Mouse (Mus musculus) thymus, adult 2 months (tissue): ENCODE data around the gene Plxnb1. TPM values are rescaled to one million over a fixed set of nuclear protein-coding genes. Genes with fewer than 3 reads are reported as not detected.
"Not testable (repeated sequence)": the region's sequence is repeated elsewhere in the genome, so short reads cannot be mapped to it uniquely, and the experiment has no call there.

ENCODE experiments used
- DNase-seq: peaks from one replicate; pipeline ENCODE4 v3.0.0; 2021
- H3K27ac ChIP-seq: fragments of 200-500 bp; 2 replicates; pipeline ENCODE4 v1.5.1; 2012; ENCODE audit warnings: low read length, control low read depth; ENCODE audit not compliant: control insufficient read depth, insufficient read depth
- H3K27me3 ChIP-seq: fragments of 200-500 bp; 2 replicates; pipeline ENCODE4 v1.6.1; 2012; ENCODE audit warnings: mild to moderate bottlenecking, low read length, moderate library complexity, mixed read lengths; ENCODE audit not compliant: control insufficient read depth, insufficient read depth
- H3K36me3 ChIP-seq: fragments of 200-500 bp; 2 replicates; pipeline ENCODE4 v1.6.1; 2012; ENCODE audit warnings: mild to moderate bottlenecking, low read length, moderate library complexity; ENCODE audit not compliant: control insufficient read depth, insufficient read depth
- H3K4me1 ChIP-seq: fragments of 200-500 bp; replicated peaks from 2 replicates; pipeline ENCODE4 v1.6.1; 2012; ENCODE audit warnings: low read length; ENCODE audit not compliant: control insufficient read depth, insufficient read depth
- H3K4me3 ChIP-seq: fragments of 200-500 bp; 2 replicates; pipeline ENCODE4 v1.5.1; 2012; ENCODE audit warnings: mild to moderate bottlenecking, low read length, control low read depth, moderate library complexity; ENCODE audit not compliant: control insufficient read depth, insufficient read depth
- CTCF ChIP-seq: fragments of 200-500 bp; IDR thresholded peaks from 2 replicates; pipeline ENCODE4 v1.5.1; 2012; ENCODE audit warnings: mild to moderate bottlenecking, control low read depth, low read length, moderate library complexity, borderline replicate concordance; ENCODE audit not compliant: control insufficient read depth, poor library complexity, insufficient read depth; ENCODE audit errors: extremely low read depth
- POLR2A ChIP-seq: fragments of 200-500 bp; IDR thresholded peaks from 2 replicates; pipeline ENCODE4 v1.6.1; 2012; ENCODE audit warnings: mild to moderate bottlenecking, low read length, control low read depth, moderate library complexity; ENCODE audit not compliant: control insufficient read depth, poor library complexity, insufficient read depth; ENCODE audit errors: extremely low read depth
- WGBS: fragments of 180-500 bp; shearing (Covaris S2); methylation state at CpG from one replicate; pipeline ENCODE4 v1.1.7; 2018; 5-methylcytosine and 5-hydroxymethylcytosine counted together
- polyA plus RNA-seq: library from polyadenylated mRNA; depleted of rRNA; stranded (reverse); fragments of >200 nt; gene quantifications from 2 replicates; pipeline ENCODE4 v1.2.3, GENCODE M21; 2012

Gene Plxnb1
- polyA plus RNA-seq, 1 experiment = 25.6 TPM

DNA sequence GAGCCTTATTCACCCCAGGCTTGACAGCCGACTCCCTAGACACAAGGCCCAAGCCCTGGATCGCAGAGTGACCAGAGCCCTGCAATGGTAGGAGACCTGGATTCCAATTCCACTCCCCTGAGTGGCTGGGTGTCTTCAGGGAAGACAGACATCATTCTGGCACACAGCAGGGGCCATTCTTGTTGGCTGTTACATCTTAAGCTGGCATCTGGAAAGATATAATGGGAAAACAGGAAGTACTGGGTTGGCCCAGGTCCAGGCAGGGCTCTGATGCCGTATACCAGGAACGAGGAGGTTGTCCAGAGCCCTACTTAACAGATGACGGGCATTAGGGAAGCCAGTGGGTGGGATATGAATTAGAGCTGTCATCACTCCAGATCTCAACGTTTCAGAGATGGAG, 28.1 kb downstream of the Plxnb1 start:
- no peak overlapping the region for H3K4me3 ChIP-seq
- H3K27me3 ChIP-seq = no peaks in the 10 kb centered on the region
- TF ChIP-seq CTCF (no peak), POLR2A (no peak)
- no peaks in the 10 kb centered on the region for H3K4me1 ChIP-seq
- H3K27ac ChIP-seq = no peak overlapping the region
- 41% methylated on average over 6 of the region's 6 CpGs for WGBS
- H3K36me3 ChIP-seq = no peaks in the 10 kb centered on the region
- DNase-seq = no peak

DNA sequence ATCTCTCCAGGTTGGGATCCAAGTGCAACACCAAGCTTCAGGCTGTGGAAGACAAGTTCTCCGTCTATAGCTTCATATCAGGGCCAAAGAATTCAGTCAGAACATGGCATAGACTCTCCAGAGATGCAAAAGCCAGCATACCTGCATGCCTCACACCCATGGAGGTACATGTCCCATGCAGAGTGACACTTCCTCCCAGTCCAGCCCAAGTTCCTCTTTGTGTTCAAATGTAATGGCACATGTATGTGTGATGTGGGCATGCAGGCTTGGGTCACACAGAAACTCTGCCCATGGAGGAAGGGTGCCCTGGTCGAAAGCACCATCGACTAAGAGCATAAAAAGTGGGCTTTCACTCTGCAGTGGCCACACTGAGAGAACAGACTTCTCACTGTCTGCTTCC, 29.0 kb downstream of the Plxnb1 start:
- no peaks in the 10 kb centered on the region for H3K4me1 ChIP-seq
- no peak overlapping the region for H3K4me3 ChIP-seq
- H3K27ac ChIP-seq = no peak overlapping the region
- 68% methylated on average over 3 of the region's 3 CpGs for WGBS
- no peak for DNase-seq
- H3K36me3 ChIP-seq = no peaks in the 10 kb centered on the region
- no peaks in the 10 kb centered on the region for H3K27me3 ChIP-seq
- TF ChIP-seq CTCF (no peak), POLR2A (no peak)

DNA sequence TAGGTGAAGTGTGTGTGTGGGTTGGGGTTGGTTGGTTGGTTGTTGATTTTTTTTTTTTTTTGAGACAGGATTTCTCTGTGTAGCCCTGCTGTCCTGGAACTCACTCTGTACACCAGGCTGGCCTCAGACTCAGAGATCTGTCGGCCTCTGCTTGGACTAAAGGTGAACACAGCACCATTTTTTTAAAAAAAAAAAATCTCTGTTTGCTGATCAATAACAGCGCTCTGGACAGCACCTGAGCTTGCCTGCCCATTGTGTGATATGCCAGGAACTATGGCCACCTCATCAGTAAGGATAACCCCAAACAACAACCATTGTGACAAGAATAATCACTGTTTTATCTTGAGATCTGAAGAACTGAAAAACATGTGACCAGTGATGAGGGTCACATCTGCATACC, 29.9 kb downstream of the Plxnb1 start:
- no peak overlapping the region for H3K4me3 ChIP-seq
- no peak for DNase-seq
- TF ChIP-seq CTCF (no peak), POLR2A (no peak)
- no peaks in the 10 kb centered on the region for H3K36me3 ChIP-seq
- 93% methylated on average over 2 of the region's 2 CpGs for WGBS
- no peaks in the 10 kb centered on the region for H3K27me3 ChIP-seq
- H3K27ac ChIP-seq = no peak overlapping the region
- H3K4me1 ChIP-seq = no peaks in the 10 kb centered on the region

DNA sequence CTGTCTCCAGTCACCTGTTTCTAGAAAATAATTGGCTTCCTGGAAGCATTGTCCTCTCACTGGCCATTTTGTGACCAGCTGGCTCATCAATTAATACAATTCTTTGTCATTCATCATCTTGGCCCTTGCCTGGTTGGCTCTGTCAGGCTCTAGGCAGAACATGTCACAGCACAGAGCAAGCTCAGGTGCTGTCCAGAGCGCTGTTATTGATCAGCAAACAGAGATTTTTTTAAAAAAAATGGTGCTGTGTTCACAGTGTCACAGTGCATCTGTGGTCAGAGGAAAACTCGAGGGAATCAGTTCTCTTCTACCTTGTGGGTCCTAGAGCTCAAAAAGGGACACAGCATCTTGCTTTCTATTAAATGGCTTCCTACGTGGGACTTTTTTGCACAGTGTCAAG, 30.3 kb downstream of the Plxnb1 start:
- TF ChIP-seq CTCF (no peak), POLR2A (no peak)
- no peaks in the 10 kb centered on the region for H3K4me1 ChIP-seq
- no peak overlapping the region for H3K27ac ChIP-seq
- no peaks in the 10 kb centered on the region for H3K36me3 ChIP-seq
- no peak for DNase-seq
- 73% methylated on average over 3 of the region's 3 CpGs for WGBS
- H3K27me3 ChIP-seq = no peaks in the 10 kb centered on the region
- no peak overlapping the region for H3K4me3 ChIP-seq

DNA sequence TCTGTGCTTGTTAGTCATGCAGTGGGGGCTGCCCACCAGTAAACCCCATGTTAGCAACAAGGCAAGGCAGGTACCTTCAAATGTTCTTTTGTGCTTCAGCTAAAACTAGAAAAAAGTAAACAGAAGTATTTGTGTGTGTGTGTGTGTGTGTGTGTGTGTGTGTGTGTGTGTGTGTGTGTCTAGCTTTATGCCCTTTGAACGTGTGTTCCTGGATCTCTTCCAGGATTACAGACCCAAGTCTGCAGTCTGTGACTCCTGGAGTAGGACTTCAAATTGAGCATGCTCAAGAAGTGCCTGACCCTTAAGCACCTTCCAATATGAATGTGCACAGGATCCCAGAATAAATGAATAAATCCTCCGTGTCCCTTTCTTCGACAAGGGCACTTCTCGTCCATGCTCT, 31.9 kb downstream of the Plxnb1 start:
- TF ChIP-seq CTCF = no peak
- no peak for TF ChIP-seq POLR2A
- H3K4me3 ChIP-seq = no peak overlapping the region
- no peaks in the 10 kb centered on the region for H3K36me3 ChIP-seq
- no peak for DNase-seq
- WGBS = 80% methylated on average over 4 of the region's 4 CpGs
- no peaks in the 10 kb centered on the region for H3K4me1 ChIP-seq
- no peak overlapping the region for H3K27ac ChIP-seq
- no peaks in the 10 kb centered on the region for H3K27me3 ChIP-seq

DNA sequence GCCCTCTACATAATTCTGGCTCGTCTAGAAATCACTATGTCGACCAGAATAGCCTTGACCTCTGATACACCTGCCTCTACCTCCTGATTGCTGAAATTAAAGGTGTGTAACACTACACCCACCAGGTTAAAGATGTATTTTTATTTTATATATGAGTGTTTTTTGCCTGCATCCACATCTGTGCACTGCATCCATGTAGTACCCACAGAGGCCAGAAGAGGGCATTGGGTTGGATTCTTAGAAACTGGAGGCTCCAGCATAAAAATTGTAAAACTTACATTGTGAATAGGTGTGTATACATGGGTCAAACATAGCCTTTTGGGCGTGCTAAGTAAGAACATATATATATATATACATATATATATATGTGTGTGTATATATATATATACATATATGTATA, 33.0 kb downstream of the Plxnb1 start:
- no peak overlapping the region for H3K27ac ChIP-seq
- H3K36me3 ChIP-seq = no peaks in the 10 kb centered on the region
- WGBS = 61% methylated on average over 3 of the region's 3 CpGs
- no peaks in the 10 kb centered on the region for H3K4me1 ChIP-seq
- no peaks in the 10 kb centered on the region for H3K27me3 ChIP-seq
- no peak overlapping the region for H3K4me3 ChIP-seq
- peak; percentile 19 for DNase-seq
- TF ChIP-seq POLR2A = no peak
- TF ChIP-seq CTCF = no peak

DNA sequence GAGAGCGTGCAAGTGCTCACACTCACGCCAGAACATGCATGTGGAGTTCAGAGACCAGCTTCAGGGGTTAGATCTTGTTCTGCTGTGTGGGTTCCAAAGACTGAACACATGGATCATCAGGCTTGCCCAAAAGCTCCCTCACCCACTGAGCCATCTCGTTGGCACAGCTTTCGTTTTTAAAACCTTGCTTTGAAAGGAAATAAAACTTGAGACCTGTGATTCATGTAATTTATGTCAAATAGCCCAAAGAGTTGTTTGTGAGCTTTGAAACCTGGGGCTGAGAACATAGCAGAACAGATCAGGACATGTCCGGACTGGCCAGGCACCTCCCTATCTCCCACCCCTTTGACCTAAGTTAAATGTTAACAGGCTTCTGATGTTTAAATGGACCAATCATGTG, 34.9 kb downstream of the Plxnb1 start:
- H3K27me3 ChIP-seq = no peaks in the 10 kb centered on the region
- 87% methylated on average over 5 of the region's 5 CpGs for WGBS
- DNase-seq = no peak

DNA sequence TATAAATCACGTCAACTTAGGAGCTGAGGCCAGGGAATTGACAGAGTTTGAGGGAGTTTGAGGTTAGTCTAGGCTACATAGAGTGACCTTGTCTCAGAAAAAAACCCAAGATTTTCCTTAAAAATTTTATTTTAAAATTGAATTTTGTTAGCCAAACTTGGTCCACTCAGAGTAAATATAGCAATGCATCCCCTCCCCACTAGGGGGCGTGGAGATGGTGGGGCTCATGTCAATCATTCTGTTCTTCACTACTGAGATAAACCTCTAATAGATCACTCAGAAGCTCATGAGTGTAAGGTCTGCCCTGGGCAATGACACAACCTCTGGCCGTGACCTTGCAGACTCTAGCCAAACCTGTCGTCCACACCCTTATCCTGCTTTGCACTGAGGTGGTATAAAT, 45.2 kb downstream of the Plxnb1 start:
- peak; percentile 18 for DNase-seq
- H3K36me3 ChIP-seq, H3K4me3 ChIP-seq, H3K4me1 ChIP-seq, H3K27me3 ChIP-seq, H3K27ac ChIP-seq: not testable (repeated sequence)
- WGBS = 65% methylated on average over 4 of the region's 4 CpGs

More for the DNA sequence above, 34.9 kb downstream of the Plxnb1 start:
- Histone ChIP-seq H3K36me3 (no peaks in the 10 kb centered on the region), H3K27ac (no peak overlapping the region), H3K4me3 (no peak overlapping the region), H3K4me1 (no peaks in the 10 kb centered on the region)
- TF ChIP-seq CTCF (no peak), POLR2A (no peak)
